Mouse (Mus musculus): Measurements from ENCODE around the gene Gnmt.

Gene Gnmt

GRCm38 (mm10) chr17:46703971-46704886 lies 24.7 kb downstream of the Gnmt start:
- no peak for DNase-seq (ENCODE audit: low spot score)

GRCm38 (mm10) chr17:46702506-46702905 lies 26.5 kb downstream of the Gnmt start:
- no peak for DNase-seq (ENCODE audit: low spot score)

- DNase-seq (ENCODE audit: low spot score): no peak
Observed at GRCm38 (mm10) chr17:46702100-46702499, 26.9 kb downstream of the Gnmt start.

- DNase-seq (ENCODE audit: low spot score): no peak
Observed at GRCm38 (mm10) chr17:46701489-46701888, 27.5 kb downstream of the Gnmt start.

GRCm38 (mm10) chr17:46699912-46700311 lies 29.1 kb downstream of the Gnmt start:
- no peak for DNase-seq (ENCODE audit: low spot score)

GRCm38 (mm10) chr17:46699245-46699644 lies 29.7 kb downstream of the Gnmt start:
- DNase-seq (ENCODE audit: low spot score): no peak

GRCm38 (mm10) chr17:46698515-46698914 lies 30.5 kb downstream of the Gnmt start:
- DNase-seq (ENCODE audit: low spot score): no peak

- DNase-seq (ENCODE audit: low spot score): no peak
Observed at GRCm38 (mm10) chr17:46694517-46695063, 34.4 kb downstream of the Gnmt start.

- DNase-seq (ENCODE audit: low spot score): no peak
Observed at GRCm38 (mm10) chr17:46691390-46691789, 37.6 kb downstream of the Gnmt start.

- no peak for DNase-seq (ENCODE audit: low spot score)
Observed at GRCm38 (mm10) chr17:46690665-46691064, 38.3 kb downstream of the Gnmt start.

- no peak for DNase-seq (ENCODE audit: low spot score)
Observed at GRCm38 (mm10) chr17:46685913-46686312, 43.1 kb downstream of the Gnmt start.

GRCm38 (mm10) chr17:46682654-46683389 lies 46.1 kb downstream of the Gnmt start:
- DNase-seq (ENCODE audit: low spot score): no peak

- no peak for DNase-seq (ENCODE audit: low spot score)
Observed at GRCm38 (mm10) chr17:46681466-46682118, 47.4 kb downstream of the Gnmt start.

GRCm38 (mm10) chr17:46680760-46681373 lies 48.1 kb downstream of the Gnmt start, which contains the start of gene Klhdc3:
Gene Klhdc3 (minus strand): TSS chr17:46680914.
- peak; percentile 99 for DNase-seq (ENCODE audit: low spot score)

- no peak for DNase-seq (ENCODE audit: low spot score)
Observed at GRCm38 (mm10) chr17:46679843-46680759, 48.9 kb downstream of the Gnmt start.

GRCm38 (mm10) chr17:46678911-46679310 lies 50.1 kb downstream of the Gnmt start:
- no peak for DNase-seq (ENCODE audit: low spot score)

- no peak for DNase-seq (ENCODE audit: low spot score)
Observed at GRCm38 (mm10) chr17:46678416-46678815, 50.6 kb downstream of the Gnmt start, which contains the start of gene Mea1. Gene Mea1 (plus strand): TSS chr17:46678793.

Data from c-Kit-positive CD71-positive TER-119-positive erythroid progenitor cells, embryonic 14.5 days (primary cell).